Mouse (Mus musculus) CH12F3 (cell line): ENCODE results near the gene Unc93a.
"Not testable (repeated sequence)": the region's sequence is repeated elsewhere in the genome, so short reads cannot be mapped to it uniquely, and the experiment has no call there.

Experiments used
- in situ Hi-C: fragments of 300-500 bp; cut with MboI; formaldehyde crosslinking; loops from 2 replicates; pipeline ENCODE4 v1.14.3; 2020; ENCODE audit warnings: low sequenced_read_pairs

Unc93a gene

GRCm38 (mm10) chr17:13131710-13132109, at the start of gene Unc93a:
TSS of gene Unc93a (minus strand) at chr17:13131810.
- in situ Hi-C loops, result not testable (repeated sequence)

GRCm38 (mm10) chr17:13180491-13180890, 48.9 kb upstream of the Unc93a start:
- in situ Hi-C loops, result loop anchor here (10.0 kb wide), 1 partner anchor 364 kb away; no protein-coding TSS in a partner anchor

- in situ Hi-C loops, result not testable (repeated sequence)
These were observed 47.4 kb upstream of the Unc93a start for GRCm38 (mm10) chr17:13179021-13179420.

DNA sequence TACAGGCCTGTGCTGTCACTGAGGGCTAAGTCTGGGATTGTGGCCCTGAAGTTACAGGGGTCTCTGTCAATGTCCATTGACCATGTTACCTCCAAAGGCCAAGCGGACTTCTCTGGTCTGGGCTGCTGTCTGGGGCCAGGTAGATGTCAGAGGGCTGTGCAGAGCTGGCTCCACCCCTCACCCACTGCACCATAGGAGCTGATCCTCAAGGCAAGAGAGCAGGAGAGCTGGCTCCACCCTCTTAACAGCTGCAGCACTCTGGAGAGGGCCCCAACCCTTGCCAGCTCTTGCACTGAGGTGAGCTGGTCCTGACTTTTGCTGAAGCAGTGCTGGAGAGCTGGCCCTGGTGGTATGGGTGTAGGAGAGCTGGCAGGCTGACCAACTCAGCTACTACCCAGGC, 46.2 kb upstream of the Unc93a start:
- in situ Hi-C loops, result not testable (repeated sequence)

DNA sequence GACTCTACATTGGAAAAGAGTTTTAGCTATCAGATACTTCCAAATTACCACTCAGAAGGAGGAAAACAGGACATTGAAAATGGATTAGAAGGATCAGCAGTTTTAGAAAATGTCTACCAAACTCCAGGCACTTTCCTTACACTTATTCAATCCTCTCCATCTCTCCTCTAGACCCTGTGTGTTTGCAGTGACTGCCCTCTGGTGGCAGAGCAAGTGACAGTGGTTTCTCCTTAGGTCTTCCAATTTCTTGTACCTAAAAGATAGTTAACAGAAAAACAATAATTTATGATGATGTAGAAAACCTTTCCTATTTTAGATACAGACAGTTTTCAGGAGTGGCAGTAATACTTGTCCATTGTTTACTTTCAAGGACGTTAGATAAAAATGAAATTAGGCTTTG, 44.0 kb upstream of the Unc93a start:
- in situ Hi-C loops, result not testable (repeated sequence)

DNA sequence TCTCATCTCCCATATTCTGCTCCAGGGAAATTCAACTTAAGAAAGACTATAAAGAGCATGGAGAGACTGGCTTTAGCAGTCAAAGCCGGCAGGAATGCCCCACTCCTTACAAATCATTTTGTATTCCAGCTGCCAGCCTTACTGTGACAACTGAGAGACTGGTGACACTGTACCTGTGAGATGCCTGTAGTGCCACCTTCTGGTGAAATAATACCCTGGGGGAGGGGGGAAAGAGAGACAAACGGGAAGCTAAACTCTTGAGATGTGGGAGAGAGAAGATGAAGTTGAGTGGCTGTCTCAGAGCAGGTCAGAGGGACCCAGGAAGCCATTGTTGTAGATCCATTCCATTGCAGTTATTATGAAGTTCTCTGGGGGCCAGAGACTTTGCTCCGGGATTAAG, 42.4 kb upstream of the Unc93a start:
- in situ Hi-C loops, result not testable (repeated sequence)

DNA sequence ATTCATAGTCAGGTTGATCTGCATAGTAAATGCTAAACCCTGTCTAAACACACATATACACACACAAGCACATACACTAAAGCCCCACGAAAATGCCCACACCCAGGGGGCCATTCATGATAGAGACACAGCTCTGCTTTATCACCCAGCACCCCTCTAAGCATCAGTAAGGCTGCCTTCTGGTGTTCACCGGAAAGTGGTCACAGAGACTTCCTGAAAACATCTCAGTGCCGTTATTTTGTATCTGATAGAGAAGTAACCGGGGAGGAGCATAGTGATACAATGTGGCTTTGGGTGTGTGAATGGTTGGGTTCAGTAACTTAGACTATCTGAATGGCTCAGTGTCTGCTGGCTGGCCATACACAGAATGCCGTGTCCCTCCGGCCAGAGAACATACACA, 42.0 kb upstream of the Unc93a start:
- in situ Hi-C loops, result not testable (repeated sequence)

DNA sequence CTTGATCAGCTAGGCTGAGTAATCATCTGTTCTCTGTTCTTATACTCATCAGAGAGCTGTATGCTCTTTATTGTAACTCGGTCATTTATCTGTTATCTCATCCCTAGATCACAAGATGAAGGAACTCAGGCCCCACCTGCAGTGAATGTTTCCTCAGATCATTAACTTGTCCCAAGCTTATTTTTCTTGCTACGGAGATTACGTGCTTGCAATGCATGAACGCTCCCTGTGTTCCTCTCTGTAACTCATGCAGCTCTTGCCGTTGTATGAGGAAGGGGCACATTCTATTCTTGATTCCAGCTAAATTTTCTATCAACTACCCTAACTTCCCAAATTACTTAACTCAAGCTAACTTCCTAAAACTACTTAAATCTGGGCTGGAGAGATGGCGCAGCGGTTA, 14.5 kb upstream of the Unc93a start:
- in situ Hi-C loops, result not testable (repeated sequence)

DNA sequence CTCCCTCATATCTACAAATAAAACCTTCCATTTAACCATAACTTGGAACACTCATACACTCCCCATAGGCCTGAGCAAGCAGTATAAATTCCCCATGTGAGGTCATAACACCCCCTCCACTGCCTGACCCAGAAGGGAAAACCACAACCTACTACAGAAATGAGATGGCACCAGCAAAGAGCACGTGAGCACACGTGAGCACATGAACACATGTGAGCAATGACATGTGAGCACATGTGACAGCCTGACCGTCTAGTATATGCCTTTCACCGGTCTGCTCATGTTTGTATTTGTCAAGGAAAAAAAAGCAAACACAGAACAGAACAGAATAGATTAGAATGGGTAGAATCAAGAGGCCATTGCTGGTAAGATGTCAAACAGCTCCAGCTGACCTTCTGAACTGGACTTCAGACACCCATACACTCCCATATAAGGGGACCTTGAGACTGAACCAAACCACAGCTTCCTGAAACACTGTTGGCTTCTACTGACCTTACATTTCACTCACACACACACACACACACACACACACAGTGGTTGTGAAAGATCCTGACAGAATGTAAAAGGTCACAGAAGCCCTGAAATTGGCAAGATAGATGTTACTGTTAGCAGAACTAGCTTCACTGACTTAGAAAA, 13.1 kb upstream of the Unc93a start:
- in situ Hi-C loops, result not testable (repeated sequence)

GRCm38 (mm10) chr17:13142665-13143064, 11.1 kb upstream of the Unc93a start:
- in situ Hi-C loops, result not testable (repeated sequence)

- in situ Hi-C loops, result not testable (repeated sequence)
These were observed 3.7 kb upstream of the Unc93a start for GRCm38 (mm10) chr17:13135356-13135755.

DNA sequence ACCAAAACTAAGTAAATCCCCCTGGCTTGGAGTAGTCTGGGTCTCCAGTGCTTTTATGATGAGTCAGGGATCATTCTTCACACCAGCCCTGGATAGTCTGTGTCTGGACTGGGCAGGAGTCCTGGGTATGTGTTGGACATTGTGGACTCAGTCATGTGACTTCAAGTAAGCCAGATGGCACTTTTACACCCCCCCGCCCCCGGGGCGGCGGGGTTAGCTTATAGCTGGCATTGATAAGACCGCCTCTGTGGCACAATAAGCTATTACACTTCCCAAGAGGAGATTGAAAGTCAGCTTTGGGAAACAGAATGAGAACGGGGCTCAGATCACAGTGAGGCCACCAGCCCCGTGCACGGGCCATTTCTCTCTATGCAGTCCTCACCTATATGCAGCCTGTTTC, 742 bp upstream of the Unc93a start:
- in situ Hi-C loops, result not testable (repeated sequence)

- in situ Hi-C loops, result not testable (repeated sequence)
These were observed 1.7 kb downstream of the Unc93a start for GRCm38 (mm10) chr17:13129737-13130465.

GRCm38 (mm10) chr17:13129324-13129723, 2.3 kb downstream of the Unc93a start:
- in situ Hi-C loops, result not testable (repeated sequence)

DNA sequence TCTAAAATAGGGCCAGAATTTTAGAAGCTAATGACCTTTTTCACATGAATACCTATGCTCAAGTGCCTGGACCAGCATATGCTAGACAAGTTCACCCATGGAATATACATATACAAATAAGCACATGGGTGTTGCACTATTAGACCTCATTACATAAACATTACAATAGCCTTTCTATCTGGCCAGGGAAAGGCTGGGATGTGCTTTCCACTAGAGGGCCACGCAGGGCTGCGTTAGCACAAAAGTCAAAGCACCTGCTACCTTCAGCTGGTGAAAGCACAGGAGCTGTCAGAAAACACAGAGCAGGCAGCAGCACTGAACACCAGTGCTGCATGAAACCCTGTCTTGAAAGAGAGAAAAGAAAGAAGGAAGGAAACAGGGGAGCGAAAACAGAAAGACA, 7.4 kb downstream of the Unc93a start:
- in situ Hi-C loops, result not testable (repeated sequence)

DNA sequence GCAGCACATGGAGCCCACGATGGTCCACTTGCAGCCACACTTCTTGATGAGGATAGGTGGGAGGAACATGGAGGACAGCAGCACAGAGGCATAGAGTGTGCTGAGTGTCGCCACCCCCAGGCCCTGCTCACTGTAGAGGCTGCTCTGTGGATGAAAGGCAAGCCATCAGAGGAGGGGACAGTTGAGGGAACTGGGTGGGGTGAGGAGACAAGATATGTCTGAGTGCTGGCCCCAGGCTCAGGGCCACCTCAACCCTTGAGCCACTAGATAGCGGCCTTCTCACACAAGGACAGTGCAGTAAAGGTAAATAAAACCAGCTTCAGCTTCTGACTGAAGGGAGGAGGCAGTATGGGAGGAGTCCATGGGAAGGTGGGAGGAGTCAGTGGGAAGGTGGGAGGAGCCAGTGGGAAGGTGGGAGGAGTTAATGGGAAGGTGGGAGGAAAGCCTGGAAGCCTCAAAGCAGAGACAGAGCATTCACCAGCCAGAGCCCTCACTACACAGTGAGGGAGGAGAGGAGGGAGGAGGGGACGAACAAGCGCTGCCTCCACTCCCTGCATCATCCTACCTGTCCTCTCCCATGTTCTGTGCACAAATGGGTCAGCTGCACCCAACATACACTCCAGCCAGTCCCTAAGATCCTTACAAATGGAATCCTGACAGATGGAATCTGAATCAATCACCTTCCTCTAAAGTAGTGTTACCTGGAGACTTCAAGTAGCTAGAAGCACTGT, 8.1 kb downstream of the Unc93a start:
- in situ Hi-C loops, result not testable (repeated sequence)

DNA sequence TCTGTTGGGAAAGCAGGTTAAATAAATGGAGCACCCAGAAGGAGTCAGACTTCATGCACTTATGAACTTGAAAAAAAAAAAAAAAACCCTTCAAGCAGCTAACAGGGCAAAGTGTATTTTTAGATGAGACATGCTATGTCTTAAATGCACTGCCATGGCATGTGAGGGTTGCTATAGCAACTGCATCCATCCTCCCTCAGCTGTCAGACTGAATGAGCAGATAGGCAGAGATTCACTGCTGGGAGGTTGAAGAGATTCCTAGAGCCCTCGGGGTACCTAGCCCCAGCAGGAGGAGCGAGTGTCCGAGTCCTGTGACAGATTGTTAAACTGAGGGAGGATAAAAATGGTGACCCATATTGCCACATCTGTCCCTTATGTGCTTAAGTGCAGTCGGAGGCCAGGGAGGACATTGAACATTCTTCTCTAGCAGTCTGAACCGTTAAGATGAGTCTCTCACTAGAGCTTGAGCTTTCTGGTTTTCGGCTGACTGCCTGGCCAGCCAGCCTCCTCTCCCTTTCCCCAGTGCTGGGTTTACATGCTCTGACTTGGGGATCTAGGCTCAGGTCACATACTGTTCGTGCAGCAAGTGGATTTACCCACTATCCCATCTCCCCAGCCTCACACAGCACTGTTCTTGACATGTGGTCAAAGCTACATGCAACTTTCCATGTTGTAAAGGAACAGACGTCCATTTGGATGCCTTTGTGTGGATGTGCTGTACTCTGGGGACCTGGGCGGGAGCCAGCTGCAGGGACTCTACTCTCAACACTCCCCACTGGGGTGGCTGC, 18.9 kb downstream of the Unc93a start:
- in situ Hi-C loops, result not testable (repeated sequence)

- in situ Hi-C loops, result not testable (repeated sequence)
These were observed 25.0 kb downstream of the Unc93a start for GRCm38 (mm10) chr17:13106563-13106962.

DNA sequence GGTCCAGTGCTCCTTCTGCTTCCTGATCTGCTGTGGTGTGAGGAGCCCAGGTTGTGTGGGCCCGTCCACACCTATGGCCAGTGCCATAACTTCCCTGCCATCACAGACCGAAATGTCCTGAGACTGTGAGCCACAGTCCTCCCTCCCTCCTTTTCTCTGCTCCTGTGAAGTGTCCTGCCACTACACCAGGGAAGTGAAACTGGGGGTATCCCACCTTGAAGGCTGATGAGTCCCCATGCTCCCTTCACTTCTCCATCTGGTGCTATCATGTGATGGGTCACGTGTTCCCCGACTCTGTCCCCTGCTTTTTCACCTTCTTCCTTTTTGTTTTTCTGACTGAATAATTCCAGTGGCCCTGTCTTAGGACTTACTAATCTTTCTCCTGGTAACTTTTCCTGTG, 38.6 kb downstream of the Unc93a start:
- in situ Hi-C loops, result not testable (repeated sequence)

DNA sequence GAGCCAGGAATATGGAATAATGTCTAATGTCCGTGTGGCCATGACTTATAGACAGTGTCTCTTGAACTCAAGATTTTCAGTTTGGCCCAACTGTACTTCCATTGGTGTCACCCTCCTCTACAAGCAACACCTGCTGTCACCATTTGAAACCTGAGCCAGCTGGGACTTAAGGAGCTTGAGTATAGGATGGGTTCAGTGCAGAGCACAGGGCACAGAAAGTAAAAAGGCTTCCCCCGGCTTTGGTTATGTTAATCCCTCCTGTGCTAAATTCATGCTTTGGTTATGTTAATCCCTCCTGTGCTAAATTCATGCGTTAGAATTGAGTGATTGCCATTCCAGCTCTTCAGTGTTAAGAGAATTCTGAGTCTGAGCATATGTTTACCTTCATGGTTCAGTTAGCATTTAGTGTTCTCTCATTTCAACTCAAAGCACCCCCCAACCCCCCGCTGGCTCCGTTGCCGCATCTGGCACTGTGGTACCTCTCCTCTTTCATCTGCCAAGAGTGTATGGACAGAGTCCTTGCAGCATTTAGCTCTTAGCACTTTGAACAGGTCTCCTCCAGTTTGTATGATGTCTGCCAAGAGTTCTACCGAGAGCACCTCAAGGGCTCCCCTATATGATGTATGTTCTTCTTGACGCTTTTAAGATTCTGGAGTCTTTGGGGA, 39.4 kb downstream of the Unc93a start:
- in situ Hi-C loops, result not testable (repeated sequence)
